Mouse (Mus musculus) retina, adult 2 months (tissue): ENCODE data around the gene Crabp1.

ENCODE experiments used
- DNase-seq: peaks from one replicate; pipeline ENCODE4 v3.0.0-alpha.2; 2012; ENCODE audit warnings: low read depth, low spot score

Crabp1 gene

GRCm38 (mm10) chr9:54764561-54765217, at the start of gene Crabp1:
Crabp1 (plus strand) TSS chr9:54764748.
- DNase-seq = no peak

DNA sequence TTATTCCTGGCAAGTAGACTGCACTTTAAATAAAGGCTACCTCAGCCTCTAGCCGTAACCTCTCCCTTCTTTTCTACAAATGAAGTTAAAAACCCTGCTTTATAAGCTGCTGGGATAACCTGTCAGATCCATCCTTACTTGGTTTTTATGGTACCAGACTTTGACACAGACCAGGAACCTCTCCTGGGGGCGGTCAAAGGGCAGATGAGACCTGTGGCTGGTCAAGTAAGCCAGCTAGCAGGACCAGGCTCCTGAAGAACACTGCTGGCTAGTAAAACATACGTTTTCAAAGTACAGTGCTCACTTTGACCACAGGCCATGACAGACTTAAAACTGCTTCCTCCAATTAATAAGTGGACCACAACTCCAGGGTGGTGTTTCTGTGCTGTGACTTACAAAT, 48.8 kb upstream of the Crabp1 start:
- no peak for DNase-seq

DNA sequence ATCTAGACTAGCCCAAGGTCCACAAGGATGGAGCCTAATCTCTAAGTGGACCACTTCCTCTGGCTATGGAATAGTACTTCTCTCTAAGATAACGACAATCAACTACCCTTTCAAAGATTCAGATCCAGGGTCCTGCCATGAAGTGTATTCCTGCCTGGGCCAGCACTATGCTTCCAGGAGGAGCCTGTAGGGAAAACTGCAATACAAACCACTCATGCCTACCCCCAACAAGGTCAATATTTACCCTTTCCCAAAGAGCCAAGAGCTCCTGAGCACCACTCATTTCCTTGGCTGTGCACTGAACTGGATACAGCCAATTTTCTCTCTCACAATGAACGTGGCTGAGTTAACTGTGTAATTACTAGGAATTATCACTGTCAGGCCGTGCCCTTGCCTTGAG, 47.0 kb upstream of the Crabp1 start:
- no peak for DNase-seq

DNA sequence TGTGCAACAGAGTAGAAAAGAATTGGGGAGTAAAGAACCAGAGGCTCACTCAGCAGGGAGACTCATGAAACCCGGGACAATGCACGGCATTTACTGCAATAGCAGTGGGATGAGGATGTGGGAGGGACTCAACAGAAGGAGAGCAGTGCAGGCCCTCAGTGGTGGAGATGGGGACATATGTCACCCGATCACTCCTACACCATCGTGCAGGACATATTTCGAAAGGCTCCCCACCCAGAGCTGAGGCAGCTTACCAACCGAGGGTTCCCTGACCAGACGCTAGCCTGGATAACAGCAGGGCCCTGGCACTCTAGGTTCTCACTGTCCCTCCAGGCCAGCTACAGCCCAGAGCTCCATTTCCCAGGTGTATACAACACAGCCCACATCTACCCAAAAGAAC, 42.4 kb upstream of the Crabp1 start:
- DNase-seq = no peak

DNA sequence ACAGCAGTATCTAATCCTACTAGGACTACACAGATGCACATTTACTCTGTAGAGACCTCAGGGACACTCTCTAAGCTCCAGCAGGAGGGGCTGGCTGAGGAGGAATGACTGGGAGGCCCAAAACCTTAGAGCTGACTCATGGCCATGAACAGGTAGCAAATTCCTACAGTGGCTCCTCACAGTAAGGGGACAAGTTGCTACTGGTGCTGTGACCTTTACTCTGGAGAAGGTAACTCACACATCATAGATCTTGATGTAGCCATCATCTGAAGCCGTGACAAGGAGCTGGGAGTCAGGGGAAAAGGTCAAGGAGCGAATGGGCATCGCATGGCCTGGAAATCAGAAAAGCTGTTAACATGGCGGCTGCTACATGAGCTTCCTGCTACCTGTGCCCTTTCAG, 42.0 kb upstream of the Crabp1 start:
- DNase-seq = no peak

DNA sequence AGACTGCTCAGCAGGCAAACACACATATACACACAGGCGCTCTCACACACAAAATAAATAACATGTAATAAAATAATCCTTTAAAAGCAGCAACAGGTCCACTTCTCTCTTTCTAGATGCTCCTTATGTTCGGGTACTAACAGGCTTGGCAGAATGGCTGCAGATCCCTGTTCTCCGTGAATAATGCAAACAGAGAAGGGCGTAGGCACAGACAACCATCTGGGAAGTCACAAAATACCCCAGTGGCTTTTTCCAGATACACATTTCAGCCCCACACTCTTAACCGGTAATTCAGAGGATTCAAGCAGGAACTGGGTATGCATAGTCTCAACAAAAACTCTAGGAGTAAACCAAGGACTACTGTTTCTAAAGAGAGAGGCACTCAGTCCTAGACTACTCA, 38.2 kb upstream of the Crabp1 start:
- no peak for DNase-seq

DNA sequence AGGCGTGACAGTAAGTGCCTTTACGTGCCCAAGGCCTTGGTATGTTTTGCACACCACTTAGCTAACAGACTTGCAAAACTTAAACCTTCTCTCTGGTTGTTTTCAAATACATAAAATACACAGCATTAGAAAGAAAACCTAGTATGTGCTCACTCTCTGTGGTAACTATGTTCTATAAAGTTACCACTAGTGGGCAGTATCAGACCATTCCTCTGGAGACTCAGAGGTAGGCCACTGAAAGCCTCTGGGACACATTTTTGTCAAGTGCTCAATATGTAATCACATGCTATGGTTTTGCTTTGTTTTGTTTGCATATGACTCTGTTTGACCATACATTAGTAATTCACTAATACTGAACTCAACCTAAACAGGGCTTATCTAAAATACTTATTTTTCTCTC, 32.4 kb upstream of the Crabp1 start:
- DNase-seq = no peak

DNA sequence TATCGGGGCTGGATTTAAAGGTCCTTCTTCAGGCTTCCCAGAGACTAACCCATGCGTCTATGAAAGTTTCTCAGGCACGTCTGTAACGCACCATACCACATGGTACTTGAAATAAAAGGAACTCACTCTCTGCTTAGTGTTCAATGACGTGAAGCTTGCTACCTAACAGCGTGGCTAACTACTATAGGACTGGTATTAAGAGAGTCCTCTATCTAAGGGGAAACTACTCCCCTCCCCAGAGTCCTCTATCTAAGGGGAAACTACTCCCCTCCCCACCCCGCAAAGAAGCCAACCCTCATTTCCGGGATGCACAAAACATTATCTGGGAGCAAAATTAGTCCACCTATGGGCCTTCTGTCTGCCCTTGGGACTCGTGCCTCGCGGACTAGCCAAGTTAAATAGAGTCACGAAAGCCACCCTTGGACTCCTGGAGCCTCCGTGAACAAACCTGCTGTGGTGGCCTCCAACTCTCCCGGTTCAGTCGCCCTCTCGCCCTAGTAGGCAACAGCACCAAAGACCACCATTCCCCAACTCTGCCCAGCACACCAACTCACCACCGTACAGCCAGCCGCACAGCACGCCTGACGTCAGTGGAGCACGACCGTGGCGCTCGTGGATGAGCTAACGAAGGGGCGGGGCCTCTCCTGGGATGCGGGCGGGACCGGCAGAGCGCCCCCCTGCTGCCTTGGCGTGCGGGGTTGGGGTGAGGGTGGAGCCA, 30.5 kb upstream of the Crabp1 start, which contains the start of gene Wdr61:
Gene Wdr61, minus strand, starts transcription at position 599 of the 718 bp plus-strand sequence.
- DNase-seq = peak; percentile 85

- DNase-seq = no peak
Measured at GRCm38 (mm10) chr9:54734639-54735252, 29.8 kb upstream of the Crabp1 start.

DNA sequence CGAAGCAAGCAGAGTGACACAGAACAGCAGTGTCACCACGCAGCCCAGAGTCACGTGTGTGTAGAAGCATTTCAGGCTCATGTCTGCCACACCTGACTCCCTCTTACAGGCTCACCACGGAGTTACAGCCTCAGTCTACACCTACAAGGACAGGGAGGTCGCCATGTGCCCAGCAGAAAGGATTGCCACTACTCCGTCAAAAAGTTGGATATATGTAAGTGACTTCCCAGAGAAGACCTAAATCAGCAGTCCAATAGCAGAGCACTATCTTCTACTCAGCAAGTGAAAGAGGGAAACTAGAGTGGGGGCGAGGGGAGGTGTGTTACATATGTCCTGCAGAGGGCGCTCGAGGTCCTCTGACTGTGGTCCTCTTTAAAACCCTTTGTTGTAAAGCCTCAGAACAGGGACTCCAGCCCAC, 28.3 kb upstream of the Crabp1 start:
- peak; percentile 57 for DNase-seq

DNA sequence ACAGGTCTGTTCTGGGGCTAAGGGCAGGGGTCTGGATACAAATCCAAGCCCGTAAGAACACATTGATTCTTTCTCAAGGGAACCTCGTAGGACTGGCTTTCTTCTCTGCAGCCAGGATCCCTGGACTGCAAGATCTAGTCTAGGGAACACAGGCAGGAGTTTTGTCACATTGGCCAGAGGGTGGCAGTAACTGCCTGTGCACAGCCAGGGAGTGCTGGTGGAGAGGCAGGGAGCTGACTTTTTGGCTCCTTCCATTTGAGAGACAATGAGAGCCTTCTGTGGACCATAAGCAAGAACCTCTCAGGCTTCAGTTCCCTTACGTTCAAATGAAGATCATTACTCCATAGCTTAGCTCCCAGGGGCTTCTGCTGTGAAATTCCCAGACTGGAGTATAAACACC, 26.2 kb upstream of the Crabp1 start:
- DNase-seq = peak; percentile 39

DNA sequence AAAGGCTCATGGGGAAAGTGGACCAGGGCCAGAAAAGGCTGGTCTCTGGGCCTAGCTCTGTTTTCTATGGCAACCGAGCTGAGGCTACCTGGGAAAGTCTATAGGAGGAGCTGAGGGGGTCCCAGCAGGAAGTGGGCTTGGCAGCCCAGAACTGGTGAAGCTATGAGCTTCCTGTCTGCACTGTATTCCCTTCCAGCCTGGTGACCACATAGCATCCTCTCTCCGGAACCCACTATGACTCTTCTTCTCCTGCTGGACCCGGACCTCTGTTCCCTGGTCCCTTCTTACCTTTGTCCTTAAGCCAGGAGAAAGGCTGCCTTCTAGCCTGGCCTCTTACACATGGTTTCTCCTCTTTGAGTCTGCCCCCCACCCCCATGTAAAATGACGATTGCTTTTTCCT, 20.7 kb upstream of the Crabp1 start:
- DNase-seq = no peak

DNA sequence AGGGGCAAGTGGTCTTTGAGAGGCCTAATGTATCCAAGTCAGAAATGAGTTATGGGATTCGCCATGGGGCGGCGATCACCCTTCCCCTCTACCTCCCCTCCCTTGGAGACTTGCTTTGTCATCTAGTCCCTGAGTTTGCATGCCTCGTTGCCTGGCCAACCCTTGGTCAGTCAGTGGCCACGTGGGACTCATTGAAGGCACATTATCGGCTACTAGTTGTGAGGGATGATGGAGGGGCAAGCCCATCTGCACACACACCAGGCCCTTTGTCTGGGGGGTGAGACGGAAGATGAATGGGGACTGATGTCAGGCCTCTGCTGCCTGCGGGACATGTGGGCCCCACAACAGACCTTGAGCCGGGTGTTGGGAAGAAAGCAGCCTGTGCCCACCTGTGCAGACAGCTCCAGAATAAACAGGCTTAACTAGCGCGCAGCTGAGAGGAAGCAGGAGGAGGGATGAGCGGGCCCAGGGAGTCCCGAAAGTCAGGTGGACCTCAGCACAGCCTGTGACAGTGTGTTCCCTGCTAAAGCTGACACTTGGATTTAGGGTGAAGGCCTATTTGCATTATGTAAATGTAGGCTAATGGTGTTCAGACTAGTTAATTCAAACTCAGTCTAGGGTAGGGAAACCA, 18.7 kb upstream of the Crabp1 start:
- DNase-seq = no peak

DNA sequence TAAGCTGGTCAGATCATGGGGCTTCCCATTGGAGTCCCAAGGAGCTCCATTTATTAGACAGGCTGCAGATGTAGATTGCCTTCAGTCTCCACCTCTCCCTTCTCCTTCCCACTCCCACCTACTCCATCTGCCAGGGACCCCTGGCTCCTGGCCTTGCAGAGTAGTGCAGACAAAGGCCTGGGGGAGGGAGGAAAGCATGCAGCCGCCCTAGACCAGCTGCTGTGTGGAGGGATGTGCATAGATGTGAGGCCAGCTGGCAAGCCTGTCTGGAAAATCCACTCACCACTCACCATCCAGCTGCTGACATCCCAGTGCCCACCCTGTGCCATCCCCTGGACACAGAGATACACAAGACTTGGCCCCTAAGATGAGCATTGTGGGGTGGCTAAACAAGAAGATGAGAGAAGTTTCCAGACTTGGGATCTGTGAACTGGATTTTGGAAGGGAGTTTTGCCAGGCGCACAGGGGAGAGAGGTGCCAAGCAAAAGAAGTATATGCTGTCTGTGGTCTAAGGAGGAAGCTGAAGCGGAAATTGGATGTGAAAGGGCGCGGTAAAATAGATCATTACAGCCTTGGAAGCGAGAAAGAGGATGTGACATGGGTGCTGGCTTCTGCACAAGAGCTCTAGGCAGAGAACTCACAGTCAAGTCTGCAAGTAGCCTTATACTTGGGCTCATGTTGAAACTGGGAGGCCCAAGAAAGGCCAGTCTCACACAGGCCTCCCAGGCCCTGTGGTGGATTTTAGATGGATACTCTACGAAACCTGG, 14.2 kb upstream of the Crabp1 start:
- DNase-seq = no peak

- DNase-seq = no peak
Measured at GRCm38 (mm10) chr9:54751684-54752083, 12.9 kb upstream of the Crabp1 start.

GRCm38 (mm10) chr9:54752201-54752943, 12.2 kb upstream of the Crabp1 start:
- DNase-seq = no peak

- DNase-seq = no peak
Measured at GRCm38 (mm10) chr9:54752944-54753295, 11.6 kb upstream of the Crabp1 start.

- DNase-seq = no peak
Measured at GRCm38 (mm10) chr9:54759592-54759991, 5.0 kb upstream of the Crabp1 start.

GRCm38 (mm10) chr9:54764091-54764490, 457 bp upstream of the Crabp1 start:
- DNase-seq = no peak

DNA sequence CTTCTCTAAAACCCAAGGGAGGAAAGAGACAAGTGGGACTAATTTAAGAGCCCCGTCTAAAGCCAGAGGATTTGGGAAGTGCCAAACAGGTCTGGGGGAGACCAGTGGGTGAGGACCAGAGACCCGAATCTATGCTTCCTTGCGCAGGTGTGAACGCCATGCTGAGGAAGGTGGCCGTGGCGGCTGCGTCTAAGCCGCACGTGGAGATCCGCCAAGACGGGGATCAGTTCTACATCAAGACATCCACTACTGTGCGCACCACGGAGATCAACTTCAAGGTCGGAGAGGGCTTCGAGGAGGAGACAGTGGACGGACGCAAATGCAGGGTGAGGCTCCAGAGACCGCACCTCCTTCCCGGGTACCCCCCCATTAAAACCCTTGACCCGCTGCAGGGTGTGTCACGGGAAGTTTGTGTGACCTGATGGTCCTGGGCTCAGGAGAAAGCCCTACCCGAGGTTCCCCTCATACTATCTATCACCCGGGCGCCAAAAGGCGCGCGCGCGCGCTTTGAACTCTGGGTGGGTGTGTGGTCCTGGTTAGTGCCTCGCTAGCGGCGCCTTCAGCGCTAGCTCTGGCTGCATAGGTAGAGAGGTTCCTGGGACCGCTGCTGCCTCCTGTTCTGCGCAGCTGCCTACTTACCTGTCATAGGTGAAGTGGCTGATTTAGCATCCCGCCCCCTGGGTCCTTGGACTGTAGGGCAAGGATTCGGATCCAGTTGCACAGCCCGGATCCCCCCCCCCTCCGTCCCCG, 963 bp downstream of the Crabp1 start:
- no peak for DNase-seq
